Mouse (Mus musculus) frontal cortex, adult (tissue): ENCODE results near the gene Kcnip3.

ENCODE experiments used
- ATAC-seq: cut with Nextera tagmentation; 2 replicates; pipeline ENCODE4 v1.9.2; 2017; ENCODE audit warnings: mild to moderate bottlenecking, moderate library complexity, mixed read lengths; ENCODE audit not compliant: low TSS enrichment

Gene Kcnip3

DNA sequence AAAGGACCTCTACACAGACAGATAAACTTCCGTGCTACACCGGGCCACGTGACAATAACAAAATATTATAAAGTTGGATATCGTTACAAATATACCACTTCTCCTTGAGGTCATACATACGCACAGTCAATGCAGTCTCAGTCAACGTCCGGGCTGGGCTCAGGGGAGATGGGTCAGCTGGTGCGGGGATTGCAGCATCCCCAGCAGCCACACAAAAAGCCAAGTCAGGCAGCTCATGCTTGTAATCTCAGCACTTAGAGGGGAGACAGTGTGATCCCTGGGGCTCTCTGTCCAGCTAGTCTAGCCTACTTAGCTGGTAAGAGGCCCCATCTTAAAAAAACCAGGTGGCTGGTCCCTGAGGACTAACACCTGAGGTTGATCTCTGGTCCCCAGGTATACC, 50.6 kb downstream of the Kcnip3 start:
- ATAC-seq, result no peak

DNA sequence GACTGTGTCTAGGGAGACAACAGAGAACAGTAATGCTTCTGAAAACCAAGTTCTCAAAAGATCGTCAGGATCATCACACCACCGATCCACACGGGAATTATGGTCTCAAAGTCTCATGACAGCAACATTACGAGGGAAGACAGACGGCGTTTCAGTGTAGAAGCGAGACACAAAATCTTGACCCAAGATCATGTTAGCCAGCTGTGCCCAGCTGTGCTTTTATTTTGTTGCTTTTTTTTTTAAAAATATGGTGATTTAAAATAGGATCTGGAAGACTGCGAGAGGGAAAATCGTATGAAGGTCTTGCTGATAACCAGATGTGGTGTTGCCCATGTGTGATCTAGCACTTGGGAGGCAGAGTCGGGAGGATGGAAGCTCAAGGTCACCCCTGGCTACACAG, 51.2 kb downstream of the Kcnip3 start:
- ATAC-seq, result no peak

DNA sequence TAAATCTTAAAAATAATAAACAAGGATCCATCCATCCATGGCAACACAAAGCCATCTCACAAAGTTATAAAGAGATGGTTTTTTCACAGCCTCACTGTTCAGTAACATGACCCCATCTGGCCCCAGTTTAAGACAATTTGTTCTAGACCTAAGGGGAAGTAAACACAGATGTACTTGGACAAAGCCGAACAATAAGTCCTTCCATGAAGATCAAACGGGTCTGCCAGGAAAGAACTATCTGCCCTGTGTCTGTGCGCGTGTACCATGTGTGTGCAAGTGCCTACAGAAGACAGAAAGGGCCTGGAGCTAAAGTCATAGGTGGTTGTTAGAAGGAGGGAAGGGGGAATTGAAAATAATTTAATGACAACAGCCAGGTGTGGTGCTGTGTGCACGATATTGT, 51.7 kb downstream of the Kcnip3 start:
- no peak for ATAC-seq

DNA sequence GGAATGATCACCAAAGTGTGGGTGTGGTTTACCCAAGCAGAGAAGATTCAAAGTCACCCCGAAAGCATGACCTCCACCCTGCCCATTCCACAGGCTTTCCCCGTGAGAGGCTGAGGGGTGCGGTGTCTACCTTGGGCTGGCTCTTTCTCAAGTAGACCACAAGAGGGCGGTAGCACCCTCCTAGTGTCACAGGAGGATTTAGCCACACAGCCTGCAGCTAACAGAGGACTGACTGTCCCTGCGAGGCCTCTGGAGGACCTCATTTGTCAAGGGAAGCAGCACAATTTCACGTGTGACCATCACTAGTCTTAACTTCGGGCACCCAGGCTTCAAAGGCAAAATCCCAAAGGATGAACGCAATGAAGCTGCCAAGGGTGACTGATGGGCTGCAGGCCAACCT, 59.6 kb downstream of the Kcnip3 start:
- ATAC-seq, result peak; percentile 88

DNA sequence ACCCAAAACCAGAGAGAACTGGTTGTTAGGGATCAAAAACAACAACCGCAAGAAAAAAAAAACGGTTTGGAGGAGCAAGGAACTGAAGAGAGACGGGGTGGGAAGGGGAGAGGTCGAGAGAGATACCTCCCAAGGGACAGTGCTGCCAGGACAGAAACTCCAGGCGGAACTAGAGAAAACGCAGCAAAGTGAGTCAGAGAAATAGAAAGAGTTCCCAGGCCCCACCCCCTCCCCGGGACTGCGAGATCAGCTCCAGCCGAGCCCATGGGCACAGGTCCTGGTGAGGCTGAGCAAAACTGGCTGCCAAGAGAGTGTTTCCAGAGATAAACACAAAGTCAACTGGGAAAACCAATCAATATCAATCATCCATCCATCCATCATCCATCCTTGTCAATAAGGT, 60.5 kb downstream of the Kcnip3 start:
- no peak for ATAC-seq

DNA sequence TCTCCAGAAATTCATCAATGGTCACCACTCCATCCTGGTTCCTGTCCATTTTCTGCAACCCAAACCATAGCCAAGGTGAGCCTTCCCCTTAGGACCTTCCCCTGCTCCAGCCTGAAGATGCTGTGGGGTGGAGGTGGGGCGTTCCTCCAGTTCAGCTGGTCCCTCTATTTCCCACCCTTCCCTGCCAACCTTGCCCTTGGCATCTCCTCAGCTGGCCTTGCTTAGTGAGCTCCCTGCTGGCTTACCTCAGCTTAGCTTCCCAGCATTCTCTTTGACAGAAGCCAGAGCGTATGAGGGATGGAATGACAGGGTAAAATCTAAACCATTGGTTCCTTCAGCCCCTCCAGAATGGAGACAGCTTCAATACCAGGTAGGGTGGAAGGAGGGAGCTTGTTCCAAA, 62.6 kb downstream of the Kcnip3 start:
- ATAC-seq, result no peak

DNA sequence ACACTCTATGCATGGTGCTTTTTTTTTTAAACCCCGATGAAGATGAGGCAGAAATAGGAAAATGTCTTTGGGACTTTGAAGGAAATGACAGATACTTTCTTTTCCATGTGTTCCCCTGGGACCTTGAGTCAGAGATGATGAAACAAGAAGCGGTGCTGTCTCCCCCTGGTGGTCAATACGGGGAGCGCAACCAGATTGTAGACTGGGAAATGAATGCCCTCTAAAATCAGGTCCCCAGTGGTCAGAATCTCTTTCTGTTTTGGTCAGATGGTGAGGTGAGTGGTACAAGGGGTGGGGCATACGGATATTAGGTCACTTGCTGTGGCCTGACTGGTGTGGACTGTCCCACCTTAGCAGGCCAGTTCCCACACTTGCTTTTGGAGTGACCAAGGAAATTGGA, 68.1 kb downstream of the Kcnip3 start:
- peak; percentile 72 for ATAC-seq

DNA sequence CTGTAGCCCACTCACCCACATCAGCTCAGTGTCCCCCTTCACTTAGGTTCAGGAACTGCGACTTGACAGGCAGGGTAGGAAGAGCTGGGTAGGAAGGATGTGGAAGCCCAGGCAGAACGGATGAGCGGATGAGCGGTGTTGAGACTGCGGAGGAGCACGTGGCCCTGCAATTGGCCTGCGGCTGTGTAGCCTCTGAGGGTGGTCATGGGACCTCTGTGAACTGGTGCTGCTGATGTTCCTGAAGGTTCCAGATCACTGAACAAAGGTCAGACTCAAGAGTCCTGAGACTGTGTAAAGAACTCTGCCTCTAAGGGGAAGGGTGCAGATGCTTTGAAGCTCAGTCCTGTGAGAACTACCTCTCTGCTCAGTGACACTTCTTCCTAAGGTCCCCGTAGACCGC, 68.8 kb downstream of the Kcnip3 start:
- no peak for ATAC-seq

DNA sequence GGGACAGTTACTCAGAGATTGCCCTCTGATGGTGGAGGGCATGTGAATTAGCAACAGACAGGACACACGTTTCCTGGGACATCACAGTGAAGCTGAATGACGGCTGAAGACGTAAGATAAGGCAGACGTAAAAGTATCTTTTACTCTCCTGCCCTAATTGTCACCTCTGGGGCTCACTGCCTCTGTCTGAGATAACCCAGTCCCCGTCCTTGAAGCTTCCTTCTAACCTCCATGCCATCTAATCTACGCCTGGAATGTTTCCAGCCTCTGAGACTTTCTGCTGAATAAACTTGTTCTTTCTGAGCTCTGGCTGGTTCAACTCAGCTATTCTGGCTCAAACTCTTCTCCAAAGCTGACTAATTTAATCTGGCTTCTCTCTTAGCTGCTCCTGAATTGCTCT, 70.1 kb downstream of the Kcnip3 start:
- no peak for ATAC-seq

DNA sequence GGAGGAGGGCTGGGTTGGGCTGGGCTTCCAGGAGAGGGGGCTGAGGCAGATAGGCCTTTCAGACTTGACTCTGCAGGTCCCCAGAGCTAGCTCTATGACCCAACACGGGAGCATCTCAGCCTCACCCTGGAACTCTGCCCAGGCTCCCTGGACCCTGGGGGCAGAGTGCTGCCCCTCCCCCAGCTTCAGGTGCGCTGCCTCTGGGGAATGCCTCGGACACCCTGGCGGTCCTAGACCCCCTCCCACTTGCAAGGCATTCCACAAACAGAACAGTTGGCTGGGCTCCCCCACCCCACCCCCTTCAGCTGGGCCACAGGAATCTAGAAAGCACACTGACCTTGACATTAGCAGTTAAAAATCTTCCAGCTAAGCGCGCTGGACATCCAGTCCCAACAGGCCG, 72.2 kb downstream of the Kcnip3 start:
- no peak for ATAC-seq

DNA sequence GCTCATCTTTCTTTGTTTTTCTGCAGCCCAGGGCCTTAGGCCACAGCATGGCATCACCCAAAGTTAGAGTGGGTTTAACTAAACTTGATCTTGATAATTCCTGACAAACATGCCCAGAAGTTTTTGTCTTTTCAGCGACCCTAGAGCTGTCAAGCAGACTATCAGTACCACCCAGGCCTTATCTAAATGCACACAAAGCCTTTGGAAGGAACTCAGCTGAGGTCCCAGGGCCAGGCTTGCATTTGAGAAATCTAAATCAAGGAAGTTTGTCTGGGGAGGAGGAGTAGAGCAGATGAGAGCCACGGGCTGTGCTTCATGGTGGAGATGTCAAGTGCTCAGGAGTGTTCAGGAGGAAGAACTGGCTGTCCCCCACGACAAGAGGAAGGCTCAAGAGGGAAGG, 75.0 kb downstream of the Kcnip3 start:
- no peak for ATAC-seq

DNA sequence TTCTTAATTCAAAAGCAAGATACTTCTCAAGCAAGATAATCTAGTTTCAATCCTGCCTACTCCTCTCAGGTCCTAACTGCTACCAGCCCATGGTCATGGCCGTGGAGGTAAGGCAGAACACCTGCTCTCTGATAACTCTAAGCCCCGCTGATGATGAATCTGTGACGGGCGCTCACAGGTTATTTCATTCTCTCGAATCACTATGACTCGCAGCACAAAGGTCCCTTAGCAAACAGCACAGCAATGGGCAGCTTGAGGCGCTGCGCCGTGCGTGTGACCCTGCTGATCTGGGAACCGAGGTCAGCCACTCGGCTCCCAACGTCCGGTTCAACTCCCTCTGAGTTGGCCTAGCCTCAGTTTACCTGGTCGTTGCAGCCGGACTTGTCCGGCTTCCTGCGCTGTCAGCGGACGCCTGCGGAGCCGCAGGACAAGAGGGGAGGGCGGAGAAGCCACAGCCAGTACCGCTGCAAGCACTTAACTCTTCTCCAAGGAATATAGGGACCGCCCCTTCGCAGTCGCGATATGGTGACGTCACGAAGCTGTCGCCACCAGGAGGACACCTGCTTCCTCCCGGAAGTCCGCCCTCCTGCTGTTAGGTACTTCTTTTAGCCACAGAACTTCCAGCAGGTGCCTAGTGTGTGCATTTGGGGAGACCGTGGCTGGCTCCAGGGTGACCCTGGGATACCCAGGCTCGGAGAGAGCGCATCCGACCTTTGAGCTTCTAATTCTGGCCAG, 77.7 kb downstream of the Kcnip3 start, which contains the start of gene Fahd2a:
Fahd2a (minus strand) TSS at position 511 of the 735 bp plus-strand sequence.
- ATAC-seq, result peak; percentile 99

DNA sequence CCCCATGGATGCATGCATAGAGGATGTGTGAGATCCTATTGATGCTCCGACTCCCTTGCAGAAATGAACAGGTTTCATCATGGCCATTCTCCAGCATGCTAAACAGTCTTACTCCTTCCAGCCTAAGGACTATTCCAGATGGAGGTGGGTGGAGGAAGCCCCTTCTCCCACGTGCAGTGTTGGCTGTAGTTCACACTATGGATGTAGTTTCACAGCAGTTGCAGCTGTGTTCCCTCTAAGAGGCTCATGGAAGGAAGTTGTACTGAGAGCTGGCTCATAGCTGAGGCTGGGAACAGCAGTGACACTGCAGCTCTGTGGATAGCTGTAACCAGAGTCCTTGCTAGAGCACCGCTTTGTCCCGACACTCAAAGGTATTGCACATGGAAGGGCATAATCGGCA, 84.2 kb downstream of the Kcnip3 start:
- peak; percentile 53; the same call in 1 of the 2 replicates for ATAC-seq

DNA sequence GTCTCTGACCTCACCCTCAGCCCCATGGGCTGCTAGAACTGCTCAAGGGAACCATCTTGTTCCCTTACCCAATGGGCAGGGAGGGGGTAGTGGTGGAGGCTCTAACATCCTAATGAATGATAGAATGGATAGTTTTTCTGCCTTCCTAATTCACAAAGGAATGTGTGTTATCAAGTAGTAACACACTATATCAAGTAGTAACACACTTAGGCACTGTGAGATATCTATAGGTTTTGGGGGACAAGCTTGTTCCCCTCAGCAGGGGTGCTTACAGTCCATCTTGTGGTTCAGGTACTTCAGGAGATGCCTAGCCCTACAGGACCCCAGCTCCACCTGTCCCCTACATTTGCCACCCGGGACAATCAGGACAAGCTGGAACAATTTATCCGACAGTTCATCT, 86.3 kb downstream of the Kcnip3 start:
- ATAC-seq, result no peak

DNA sequence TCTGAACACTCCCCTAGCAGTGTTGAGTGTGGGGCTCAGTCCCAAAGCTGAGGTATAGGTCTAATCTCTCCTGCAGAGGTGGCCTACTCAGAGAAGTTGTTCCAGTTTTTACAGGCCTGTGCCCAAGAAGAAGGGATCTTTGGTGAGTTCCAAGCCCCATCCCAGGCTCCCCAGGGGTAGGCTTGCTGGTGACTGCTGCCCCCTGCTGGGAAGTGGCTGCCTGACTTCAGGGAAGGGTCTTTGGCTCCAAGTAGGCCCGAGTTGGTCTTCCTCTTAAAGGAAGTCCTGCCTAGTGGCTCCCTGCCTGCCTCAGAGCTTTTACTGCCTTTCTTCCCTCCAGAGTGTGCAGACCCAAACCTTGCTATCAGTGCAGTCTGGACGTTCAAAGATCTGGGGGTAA, 86.8 kb downstream of the Kcnip3 start:
- ATAC-seq, result no peak

DNA sequence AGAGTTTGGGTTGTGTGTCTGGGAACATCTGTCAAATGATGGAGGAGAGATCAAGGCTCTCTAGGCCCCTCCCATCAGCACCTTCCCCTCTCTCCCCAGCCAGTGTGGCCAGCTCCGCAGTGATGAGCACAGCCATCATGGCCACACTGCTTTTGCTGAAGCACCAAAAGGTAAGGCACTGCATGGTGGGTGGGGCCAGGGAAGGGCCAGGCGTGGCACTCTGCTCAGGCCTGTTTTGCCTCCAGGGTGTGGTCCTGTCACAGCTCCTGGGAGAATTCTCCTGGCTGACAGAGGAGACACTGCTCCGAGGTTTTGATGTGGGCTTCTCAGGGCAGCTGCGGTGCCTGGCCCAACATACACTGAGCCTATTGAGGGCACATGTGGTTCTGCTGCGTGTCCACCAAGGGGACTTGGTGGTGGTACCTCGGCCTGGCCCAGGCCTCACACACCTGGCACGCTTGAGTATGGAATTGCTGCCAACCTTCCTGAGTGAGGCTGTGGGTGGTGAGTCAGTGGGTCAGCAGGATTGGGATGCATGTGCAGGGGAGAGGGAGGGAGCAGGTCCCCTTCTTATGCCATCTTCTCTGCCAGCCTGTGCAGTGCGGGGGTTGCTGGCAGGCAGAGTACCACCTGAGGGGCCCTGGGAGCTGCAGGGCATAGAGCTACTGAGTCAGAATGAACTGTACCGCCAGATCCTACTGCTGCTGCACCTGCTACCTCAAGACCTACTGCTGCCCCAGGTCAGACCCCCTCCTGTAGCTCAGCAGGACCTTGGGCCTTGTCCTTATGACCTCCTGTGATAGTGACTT, 88.2 kb downstream of the Kcnip3 start:
- ATAC-seq, result no peak

DNA sequence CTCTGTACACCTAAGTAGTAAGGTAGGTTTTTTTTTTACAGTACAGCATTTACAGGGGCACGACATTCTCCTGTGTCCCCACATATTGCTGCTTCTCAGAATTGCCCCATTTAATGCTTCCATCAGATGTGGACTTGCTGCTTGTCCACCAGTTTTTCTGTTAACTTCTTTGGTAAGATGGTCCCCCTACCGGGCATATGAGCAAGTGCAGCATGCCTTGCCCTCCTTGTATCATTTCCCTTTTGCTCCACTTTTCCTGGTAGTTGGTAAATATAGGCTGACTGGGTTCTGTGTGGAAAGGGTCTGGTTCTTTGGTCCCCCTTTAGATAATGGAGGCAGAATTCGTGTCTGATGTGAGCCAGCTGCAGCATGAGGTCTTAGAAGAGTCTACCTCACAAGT, 91.7 kb downstream of the Kcnip3 start:
- peak; percentile 74 for ATAC-seq

DNA sequence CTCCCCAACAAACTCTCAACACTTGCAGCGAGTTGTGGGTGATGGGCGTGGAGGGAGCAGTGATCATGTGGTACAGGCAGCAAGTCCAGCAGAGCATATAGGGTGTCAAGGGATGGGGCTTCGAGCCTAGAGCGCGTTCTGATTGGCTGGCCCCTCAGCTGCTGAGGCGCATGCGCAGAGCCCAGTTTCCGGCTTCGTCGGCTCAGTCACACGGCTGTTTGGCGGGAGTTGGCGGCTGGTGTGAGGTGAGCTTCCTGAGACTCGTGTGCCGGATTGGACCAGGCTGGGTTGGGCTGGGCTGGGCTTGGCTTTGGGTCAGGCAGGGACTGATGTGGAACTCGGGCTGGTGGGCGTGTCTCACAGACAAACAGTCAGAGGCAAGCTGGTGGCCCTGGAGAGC, 96.9 kb downstream of the Kcnip3 start, which contains the start of gene Gpat2:
Gpat2 (plus strand) TSS at position 223 of the 400 bp plus-strand sequence.
- ATAC-seq, result no peak

DNA sequence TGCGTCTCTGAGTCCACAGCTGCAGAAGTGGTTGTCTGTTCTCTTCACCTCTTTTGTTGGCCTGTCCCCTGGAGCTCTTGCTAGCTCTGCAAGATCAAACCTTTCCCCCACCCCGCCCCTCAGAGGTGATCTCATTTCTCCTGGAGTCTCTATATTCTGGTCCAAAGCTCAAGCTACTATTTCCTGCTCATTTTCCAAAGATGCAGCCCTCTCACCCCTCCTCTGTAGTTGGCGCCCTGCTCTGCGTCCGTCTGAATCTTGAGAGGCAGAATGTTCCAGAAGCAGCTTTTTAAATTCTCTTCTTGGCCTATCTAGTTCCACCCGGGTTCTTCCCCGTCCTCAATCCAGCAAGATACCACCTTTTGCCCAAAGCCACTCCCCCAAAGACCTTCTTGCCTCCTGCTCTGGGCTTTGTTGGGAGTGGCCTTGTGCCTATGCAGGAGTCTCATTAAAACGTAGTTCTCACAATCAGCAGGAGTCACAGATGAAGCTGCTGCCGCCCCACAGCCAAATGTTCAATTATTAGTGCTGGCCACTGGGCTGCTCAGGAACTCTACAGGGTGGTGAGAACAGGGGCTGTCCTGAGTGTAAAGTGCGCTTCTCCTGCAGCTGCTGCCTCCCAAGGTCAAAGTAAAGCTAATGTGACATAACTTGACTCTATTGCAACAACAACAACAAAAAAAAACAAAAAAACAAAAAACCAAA, 103.5 kb downstream of the Kcnip3 start:
- no peak for ATAC-seq

DNA sequence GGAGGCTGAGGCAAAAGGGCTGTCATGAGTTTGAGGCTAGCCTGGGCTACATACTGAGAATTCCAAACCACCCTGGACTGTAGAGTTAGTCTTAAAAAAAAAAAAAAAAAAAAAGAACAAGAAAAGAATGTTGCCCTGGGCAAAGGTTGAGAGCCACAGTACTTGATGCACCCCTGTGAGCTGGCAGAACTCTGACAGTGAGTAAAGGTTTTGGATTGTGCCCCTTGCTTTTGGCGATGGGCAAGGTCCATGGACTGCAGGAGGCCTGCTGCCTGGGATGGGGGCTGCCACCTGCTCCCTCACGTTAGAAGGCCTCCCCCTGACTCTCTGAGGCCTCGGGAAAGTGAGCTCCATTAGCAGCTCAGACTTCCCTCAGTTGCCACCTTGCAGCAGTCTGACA, 105.2 kb downstream of the Kcnip3 start:
- ATAC-seq, result no peak

DNA sequence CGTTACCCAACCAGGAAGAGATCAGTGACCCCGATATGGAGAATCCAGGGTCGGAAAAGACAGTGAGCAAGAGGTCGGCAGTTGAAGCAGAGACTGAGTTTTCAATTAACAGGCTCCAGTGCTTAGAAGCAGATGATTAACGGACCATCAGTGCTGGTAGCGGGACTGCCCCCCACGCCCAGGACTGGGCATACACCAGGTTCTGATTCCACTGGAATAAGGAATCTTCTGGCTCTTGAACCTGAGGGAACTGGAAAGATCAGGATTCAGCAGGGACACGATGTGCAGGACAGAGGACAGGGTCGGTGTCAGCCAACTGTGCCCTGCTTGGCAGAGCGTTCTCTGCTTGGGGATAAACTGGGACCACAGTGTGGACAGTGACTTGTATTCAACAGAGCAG, 106.1 kb downstream of the Kcnip3 start:
- ATAC-seq, result no peak

DNA sequence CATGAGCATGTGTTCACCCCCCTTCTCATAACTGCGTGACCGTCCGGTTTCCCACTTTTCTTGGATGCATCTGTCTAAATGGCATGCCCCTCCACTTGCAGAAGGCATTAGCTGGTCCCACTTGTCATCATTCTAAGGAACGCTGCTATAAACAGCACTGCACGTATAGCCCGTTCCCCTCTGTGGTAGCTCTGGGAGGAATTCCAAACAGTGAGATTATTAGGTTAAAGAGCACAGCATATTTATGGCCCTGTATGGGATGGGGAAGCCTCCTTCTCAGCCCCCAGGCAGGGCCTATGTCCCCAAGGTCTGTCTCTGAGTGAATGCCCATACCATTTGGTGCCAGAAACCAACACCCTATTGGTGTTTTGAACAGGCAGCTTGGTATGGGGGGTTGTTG, 110.8 kb downstream of the Kcnip3 start:
- no peak for ATAC-seq
